Mouse (Mus musculus) spleen, adult 18-20 months (tissue): Measurements from ENCODE around the gene Calu.
"Not testable (repeated sequence)": the region's sequence is repeated elsewhere in the genome, so short reads cannot be mapped to it uniquely, and the experiment has no call there.

ENCODE experiments used
- DNase-seq, 2 experiments: peaks; one replicate each; pipeline ENCODE4 v3.0.0; 2022; ENCODE audit warnings: mixed read lengths in 2 of 2

The Calu gene

GRCm38 (mm10) chr6:29363129-29363515 lies 15.3 kb downstream of the Calu start:
- no peak for DNase-seq

- DNase-seq: no peak
These were observed 17.4 kb downstream of the Calu start for GRCm38 (mm10) chr6:29365277-29365676.

- DNase-seq: no peak
These were observed 29.5 kb downstream of the Calu start for GRCm38 (mm10) chr6:29377386-29377785.

- DNase-seq: no peak
These were observed 30.8 kb downstream of the Calu start for GRCm38 (mm10) chr6:29378678-29379077.

GRCm38 (mm10) chr6:29379954-29380353 lies 32.1 kb downstream of the Calu start:
- DNase-seq: no peak

- DNase-seq: no peak
These were observed 34.6 kb downstream of the Calu start for GRCm38 (mm10) chr6:29382442-29382841.

- DNase-seq: no peak
These were observed 40.2 kb downstream of the Calu start, which contains the start of gene Opn1sw for GRCm38 (mm10) chr6:29388052-29388518. Gene Opn1sw, minus strand, starts transcription at chr6:29388468.

- DNase-seq: no peak
These were observed 40.8 kb downstream of the Calu start for GRCm38 (mm10) chr6:29388606-29389080.

- no peak for DNase-seq
These were observed 41.6 kb downstream of the Calu start for GRCm38 (mm10) chr6:29389425-29389824.

GRCm38 (mm10) chr6:29390500-29390899 lies 42.6 kb downstream of the Calu start:
- DNase-seq: not testable (repeated sequence)

GRCm38 (mm10) chr6:29391241-29391640 lies 43.4 kb downstream of the Calu start:
- not testable (repeated sequence) for DNase-seq

- DNase-seq: no peak
These were observed 43.9 kb downstream of the Calu start for GRCm38 (mm10) chr6:29391802-29392201.

- DNase-seq: no peak
These were observed 46.4 kb downstream of the Calu start for GRCm38 (mm10) chr6:29394286-29394685.

- DNase-seq: peak; percentile 25 to 48
These were observed 48.2 kb downstream of the Calu start, which contains the start of gene Ccdc136 for GRCm38 (mm10) chr6:29395910-29396713. Gene Ccdc136, plus strand, starts transcription at chr6:29396309.

GRCm38 (mm10) chr6:29396714-29397540 lies 49.1 kb downstream of the Calu start:
- no peak for DNase-seq

GRCm38 (mm10) chr6:29397575-29397974 lies 49.7 kb downstream of the Calu start:
- DNase-seq: no peak

- no peak for DNase-seq
These were observed 52.0 kb downstream of the Calu start for GRCm38 (mm10) chr6:29399851-29400250.

GRCm38 (mm10) chr6:29402693-29403342 lies 54.9 kb downstream of the Calu start:
- no peak for DNase-seq

GRCm38 (mm10) chr6:29406412-29406811 lies 58.5 kb downstream of the Calu start:
- DNase-seq: no peak

GRCm38 (mm10) chr6:29415446-29415845 lies 67.6 kb downstream of the Calu start:
- no peak for DNase-seq

- no peak for DNase-seq
These were observed 72.7 kb downstream of the Calu start for GRCm38 (mm10) chr6:29420596-29420995.

GRCm38 (mm10) chr6:29425118-29425517 lies 77.2 kb downstream of the Calu start:
- no peak for DNase-seq

- no peak for DNase-seq
These were observed 78.5 kb downstream of the Calu start for GRCm38 (mm10) chr6:29426331-29426730.
